Mouse (Mus musculus) left cerebral cortex, postnatal 10 days (tissue): Measurements from ENCODE around the gene Olfr922. TPM values are rescaled to one million over a fixed set of nuclear protein-coding genes. Genes with fewer than 3 reads are reported as not detected.

Source experiments
- DNase-seq, 2 experiments: peaks; one replicate each; pipeline ENCODE4 v3.0.0; 2021 to 2022; ENCODE audit warnings: low spot score in 2 of 2, mixed read lengths in 1 of 2; ENCODE audit errors: extremely low spot score in 1 of 2
- intact Hi-C: fragments of 180-260 bp; cut with DNase I; formaldehyde crosslinking; loops from one replicate; pipeline ENCODE4 v1.15.1; 2025
- total RNA-seq, 2 experiments: library from RNA; stranded (reverse); gene quantifications; 2 replicates each; pipeline ENCODE4 v1.2.3; 2021

Olfr922 gene
- not detected for total RNA-seq

DNA sequence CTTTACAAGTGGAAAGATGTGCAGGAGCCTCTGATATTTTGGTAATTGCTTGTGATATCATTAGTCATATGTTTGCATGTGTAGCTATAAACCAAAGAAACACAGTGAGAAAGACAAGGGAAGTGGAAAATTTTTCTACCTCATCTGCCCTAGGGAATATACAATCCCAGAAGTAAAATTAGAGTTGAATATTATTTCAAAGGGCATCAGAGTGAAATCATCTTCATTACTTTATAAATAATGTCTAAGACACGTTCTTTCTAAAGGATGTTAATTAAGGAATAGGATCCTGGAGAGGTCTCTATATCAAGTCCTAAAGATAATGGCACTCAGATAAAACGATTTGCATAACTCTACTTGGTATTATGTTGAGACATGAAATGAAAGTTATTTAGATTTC, at the start of gene Olfr922:
Olfr922 (plus strand) TSS at position 301 of the 400 bp plus-strand sequence.
- DNase-seq, result no peak
- intact Hi-C loops, result no loop called here

DNA sequence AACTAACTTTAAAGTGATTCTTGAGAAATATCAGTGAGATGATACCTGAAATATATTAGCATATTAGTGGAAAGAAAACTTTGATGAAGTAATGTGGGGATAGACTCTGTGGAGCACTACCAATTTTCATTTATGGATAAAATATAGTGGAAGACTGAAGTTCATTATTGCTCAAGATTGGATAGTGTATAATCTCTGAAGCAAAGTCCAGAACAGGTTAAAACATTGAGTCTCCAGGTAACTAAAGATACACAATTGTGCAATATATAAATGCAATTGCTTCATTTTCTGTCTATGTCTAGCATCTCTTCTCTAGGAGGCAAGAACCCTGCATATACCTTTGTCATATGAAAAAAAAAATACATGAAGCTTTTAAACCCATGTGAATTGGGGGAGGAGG, 41.6 kb upstream of the Olfr922 start, which contains the start of gene Olfr921:
Olfr921 (plus strand) TSS at position 301 of the 400 bp plus-strand sequence.
- DNase-seq, result no peak
- intact Hi-C loops, result no loop called here

DNA sequence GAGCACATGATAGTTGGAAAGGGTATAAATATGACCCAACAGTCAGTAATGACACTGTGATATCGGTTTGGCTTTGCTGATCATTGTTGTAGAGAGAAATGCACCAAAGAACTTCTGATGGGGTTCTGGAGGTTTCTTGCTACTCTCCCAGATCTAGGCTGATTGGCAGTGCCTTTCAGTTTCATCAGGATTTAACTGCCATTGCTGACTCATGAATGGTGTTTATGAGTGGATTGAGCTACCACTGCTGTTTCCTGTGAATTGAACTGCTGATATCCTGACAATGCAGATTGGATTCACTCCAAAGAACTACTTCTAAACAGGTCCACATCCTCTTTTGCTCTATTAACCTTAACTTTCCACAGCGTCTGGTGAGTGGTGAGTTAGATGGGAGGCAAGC, 21.7 kb upstream of the Olfr922 start:
- DNase-seq, result no peak
- intact Hi-C loops, result no loop called here

DNA sequence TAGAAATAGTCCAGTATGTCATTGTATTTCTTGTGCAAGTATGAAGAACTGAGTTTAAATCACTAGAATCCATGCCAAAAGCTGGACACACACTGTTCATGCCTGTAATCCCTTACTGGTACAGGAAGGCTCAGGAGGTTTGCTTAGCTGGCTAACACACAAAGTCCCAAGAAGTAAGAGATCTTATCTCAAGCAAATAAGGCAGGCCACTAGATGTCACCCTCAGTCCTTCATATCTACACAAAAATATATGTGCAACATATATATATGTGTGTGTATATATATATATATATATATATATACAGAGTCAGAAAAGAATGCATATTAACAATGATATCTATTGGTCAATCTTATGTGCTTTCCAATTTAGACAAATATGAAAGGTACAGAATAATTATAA, 8.7 kb upstream of the Olfr922 start:
- peak in 1 of 2 experiments; percentile 22 for DNase-seq

DNA sequence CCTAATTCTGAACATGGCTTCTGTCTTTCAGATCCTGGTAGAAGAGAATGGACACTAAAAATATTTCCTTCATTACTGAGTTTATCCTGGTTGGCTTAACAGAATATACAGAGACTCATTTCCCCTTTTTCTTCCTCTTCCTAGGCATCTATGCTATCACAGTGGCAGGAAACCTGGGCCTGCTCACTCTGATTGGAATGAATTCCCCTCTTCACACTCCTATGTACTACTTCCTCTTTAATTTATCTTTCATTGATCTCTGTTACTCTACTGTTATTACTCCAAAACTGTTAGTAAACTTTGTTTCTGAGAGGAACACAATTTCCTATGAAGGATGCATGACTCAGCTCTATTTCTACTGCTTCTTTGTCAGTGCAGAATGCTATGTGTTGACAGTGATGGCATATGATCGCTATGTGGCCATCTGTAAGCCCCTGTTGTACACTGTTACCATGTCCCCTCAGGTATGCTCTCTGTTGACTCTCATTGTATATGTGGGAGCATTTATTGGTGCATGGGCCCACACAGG, 1.1 kb downstream of the Olfr922 start:
- DNase-seq, result no peak

More for the DNA sequence above, 8.7 kb upstream of the Olfr922 start:
- intact Hi-C loops, result no loop called here

DNA sequence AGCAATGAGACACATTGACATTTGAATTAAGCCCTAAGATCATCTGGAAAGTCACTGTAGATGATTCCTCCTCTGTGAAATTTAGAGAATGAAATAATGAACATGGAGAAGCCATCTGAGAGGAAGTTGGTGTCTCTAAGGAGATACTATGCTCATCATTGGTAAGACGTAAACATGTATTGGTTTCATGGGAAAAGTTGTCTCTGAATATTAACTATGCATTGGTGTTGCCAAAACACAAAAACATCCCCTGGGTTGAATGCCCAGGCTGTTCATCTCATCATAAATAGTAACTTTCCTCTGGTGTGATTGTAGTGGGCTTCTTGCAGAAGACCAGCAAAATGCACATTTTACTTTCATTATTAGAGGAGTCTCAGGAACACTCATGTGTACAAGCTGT, 11.8 kb downstream of the Olfr922 start, which contains the start of gene Olfr923:
Olfr923 (plus strand) TSS at position 301 of the 400 bp plus-strand sequence.
- intact Hi-C loops, result no loop called here
- no peak for DNase-seq

More for the DNA sequence above, 1.1 kb downstream of the Olfr922 start:
- intact Hi-C loops, result no loop called here

DNA sequence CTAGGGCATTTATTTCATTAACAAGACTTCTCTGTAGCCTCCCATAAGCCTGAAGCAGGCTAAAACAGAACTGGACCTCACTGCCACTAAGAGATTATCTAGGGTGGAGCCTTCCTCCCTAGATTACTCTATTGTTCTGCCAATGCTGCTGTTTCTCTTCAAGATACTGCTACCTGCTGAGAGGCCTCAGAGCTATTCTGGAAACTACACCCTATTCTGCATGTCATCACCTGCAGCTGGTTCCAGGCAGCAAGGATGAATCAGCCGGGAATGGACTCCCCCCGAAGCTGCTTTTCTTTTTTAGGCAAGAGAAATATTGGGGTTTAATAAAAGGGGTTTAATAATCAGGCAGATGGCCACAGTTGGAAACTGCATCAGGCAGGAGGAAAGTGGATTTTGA, 18.6 kb downstream of the Olfr922 start:
- intact Hi-C loops, result no loop called here
- no peak for DNase-seq

DNA sequence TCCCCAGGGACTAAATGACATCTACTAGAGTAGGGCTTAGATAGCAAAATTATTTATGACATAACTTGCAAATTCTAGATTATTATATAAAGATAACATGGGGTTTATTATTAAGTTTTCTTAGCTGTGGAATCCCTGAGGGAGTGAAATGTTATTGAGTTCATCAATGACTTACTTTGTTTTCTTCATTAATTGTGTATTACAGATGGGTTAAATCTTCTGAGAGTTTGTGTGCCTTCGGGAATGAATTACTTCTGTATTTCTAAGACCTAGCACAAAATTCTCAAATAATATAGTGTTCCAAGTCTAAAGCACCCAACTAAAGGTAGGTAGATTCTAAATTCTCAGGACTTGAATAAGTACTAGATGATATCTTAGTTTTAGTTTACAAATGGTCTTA, 29.7 kb downstream of the Olfr922 start, which contains the start of gene Olfr924:
Olfr924 (plus strand) TSS at position 301 of the 400 bp plus-strand sequence.
- intact Hi-C loops, result no loop called here

DNA sequence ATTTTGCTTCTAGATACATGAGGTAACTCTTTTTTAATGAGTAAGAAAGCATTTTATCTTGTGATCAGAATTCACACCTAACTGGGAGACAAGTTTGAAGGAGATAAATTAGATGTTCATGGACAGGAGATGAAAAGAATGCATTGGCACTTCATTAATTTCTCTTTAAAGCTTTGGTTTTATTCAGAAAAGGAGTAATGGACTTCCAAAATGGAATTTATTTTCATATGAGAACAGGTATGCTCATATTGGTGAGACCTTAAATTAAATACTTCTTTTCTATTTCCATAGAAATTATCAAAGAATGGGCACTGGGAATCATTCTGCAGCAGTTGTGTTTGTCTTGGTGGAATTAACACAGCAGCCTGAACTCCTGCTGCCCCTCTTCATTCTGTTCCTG, 40.3 kb downstream of the Olfr922 start, which contains the start of gene Olfr26:
Olfr26 (plus strand) TSS at position 301 of the 400 bp plus-strand sequence.
- intact Hi-C loops, result no loop called here

More for the DNA sequence above, 29.7 kb downstream of the Olfr922 start, which contains the start of gene Olfr924:
- DNase-seq, result no peak

More for the DNA sequence above, 40.3 kb downstream of the Olfr922 start, which contains the start of gene Olfr26:
- no peak for DNase-seq

Other genes with a start within 250 kb of the Olfr922 start
- not detected for gene Olfr912, start 234.4 kb upstream of the Olfr922 start, total RNA-seq
- gene Olfr913, start 221.9 kb upstream of the Olfr922 start, total RNA-seq, result not detected
- not detected for gene Olfr914, start 209.5 kb upstream of the Olfr922 start, total RNA-seq
- gene Olfr916, start 154.7 kb upstream of the Olfr922 start, total RNA-seq, result not detected
- not detected for gene Olfr917, start 148.8 kb upstream of the Olfr922 start, total RNA-seq
- gene Olfr918, start 140.0 kb upstream of the Olfr922 start, total RNA-seq, result not detected
- not detected for gene Olfr919, start 110.9 kb upstream of the Olfr922 start, total RNA-seq
- gene Vwa5a, start 96.3 kb upstream of the Olfr922 start, total RNA-seq, result 10 to 100 TPM in 1 of 2 experiments, 1 to 10 TPM in 1; 7.7 to 10.1 TPM
- not detected for gene Olfr920, start 62.3 kb upstream of the Olfr922 start, total RNA-seq
- gene Olfr921, start 41.5 kb upstream of the Olfr922 start, total RNA-seq, result not detected
- gene Olfr923, start 11.9 kb downstream of the Olfr922 start, total RNA-seq, result not detected
- not detected for gene Olfr924, start 29.8 kb downstream of the Olfr922 start, total RNA-seq
- gene Olfr26, start 40.4 kb downstream of the Olfr922 start, total RNA-seq, result not detected
- gene Olfr926, start 62.5 kb downstream of the Olfr922 start, total RNA-seq, result not detected
- not detected for gene Olfr930, start 115.2 kb downstream of the Olfr922 start, total RNA-seq
- gene Olfr933, start 157.7 kb downstream of the Olfr922 start, total RNA-seq, result not detected
- not detected for gene Olfr934, start 173.7 kb downstream of the Olfr922 start, total RNA-seq
- not detected for gene Olfr935, start 185.1 kb downstream of the Olfr922 start, total RNA-seq
- gene Olfr146, start 208.8 kb downstream of the Olfr922 start, total RNA-seq, result not detected